20 mouse cellular contexts compared by ENCODE assay signal in the genomic region with DNA sequence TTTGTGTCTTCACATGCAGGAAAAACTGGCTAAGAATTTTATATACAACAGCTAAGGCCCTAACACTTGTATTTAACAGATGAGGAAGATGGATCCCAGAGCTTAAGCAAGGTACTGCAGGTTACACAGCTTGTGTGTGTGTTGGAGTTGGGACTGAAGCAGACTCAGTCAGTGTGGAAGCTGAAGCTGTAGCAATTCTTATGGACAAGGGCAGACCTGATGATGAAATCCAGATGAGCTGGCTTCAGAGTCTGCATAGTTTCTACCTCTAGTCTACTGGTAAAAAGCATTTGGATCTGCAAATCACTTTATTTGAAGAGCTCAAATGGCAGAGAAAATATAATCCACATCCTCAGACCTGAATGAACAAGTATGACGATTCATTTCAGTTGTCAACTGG.
"Had no signal": no experiment of that assay in that cellular context is flagged by ENCODE, and none has a peak within 500 bp of the region (broad histone marks: within the 10 kb centered on the region; RNA-seq: fewer than 3 reads in every experiment).

No protein-coding gene starts in this region.

- H3K9me3 ChIP-seq: liver, embryonic 12.5 days; liver, embryonic 15.5 days; lung, embryonic 15.5 days had no signal

- H3K4me3 ChIP-seq: kidney, embryonic 15.5 days; liver, embryonic 12.5 days; liver, embryonic 15.5 days; lung, embryonic 15.5 days had no signal

- H3K27me3 ChIP-seq: kidney, embryonic 15.5 days; liver, embryonic 12.5 days; liver, embryonic 15.5 days; lung, embryonic 15.5 days had no signal

- H3K36me3 ChIP-seq: kidney, embryonic 15.5 days; liver, embryonic 12.5 days; liver, embryonic 15.5 days; lung, embryonic 15.5 days had no signal

- H3K27ac ChIP-seq: kidney, embryonic 15.5 days; liver, embryonic 12.5 days; liver, embryonic 15.5 days; lung, embryonic 15.5 days had no signal

- H3K4me2 ChIP-seq: kidney, embryonic 15.5 days; liver, embryonic 12.5 days; liver, embryonic 15.5 days; lung, embryonic 15.5 days; midbrain, embryonic 11.5 days had no signal

- DNase-seq: kidney, adult 11 months; kidney, adult 8-10 months; kidney, postnatal 10 days; kidney, postnatal 36 days; left cerebral cortex, postnatal 4 days; liver; lung, adult 18-20 months; lung, postnatal 10 days; lung, postnatal 4 days; midbrain, embryonic 14.5 days; right cerebral cortex, adult 18-20 months; right cerebral cortex, postnatal 14 days; right cerebral cortex, postnatal 4 days; thymus, adult 18-20 months; thymus, postnatal 36 days had no signal

- ATAC-seq: liver, embryonic 12.5 days had no signal

- H3K4me1 ChIP-seq: liver, embryonic 12.5 days; liver, embryonic 15.5 days; lung, embryonic 15.5 days had no signal

- H3K9ac ChIP-seq: kidney, embryonic 15.5 days; liver, embryonic 12.5 days; liver, embryonic 15.5 days; lung, embryonic 15.5 days had no signal
